Mouse (Mus musculus) olfactory bulb, adult 2 months (tissue): ENCODE results near the gene Gpr142.

ENCODE experiments used
- CTCF ChIP-seq: fragments of 200-500 bp; IDR thresholded peaks from 2 replicates; pipeline ENCODE4 v1.5.1; 2012; ENCODE audit warnings: low read depth, mild to moderate bottlenecking, low read length, moderate library complexity; ENCODE audit not compliant: insufficient read depth
- POLR2A ChIP-seq: fragments of 200-500 bp; IDR thresholded peaks from 2 replicates; pipeline ENCODE4 v1.6.1; 2012; ENCODE audit warnings: mild to moderate bottlenecking, low read depth, low read length, moderate library complexity; ENCODE audit not compliant: insufficient read depth

GRCm38 (mm10) chr11:114780076-114780475 is 18.6 kb upstream of the Gpr142 start:
- no peak for TF ChIP-seq POLR2A
- no peak for TF ChIP-seq CTCF
